Mouse (Mus musculus) neural tube, embryonic 14.5 days (tissue): ENCODE measurements around the gene Chn1. TPM values are rescaled to one million over a fixed set of nuclear protein-coding genes. Genes with fewer than 3 reads are reported as not detected.

Experiments used
- polyA plus RNA-seq: library from polyadenylated mRNA; unstranded; fragments of >200 nt; fragmentation: Nextera tagmentation; extraction: Ambion mirVana; gene quantifications from 2 replicates; pipeline ENCODE4 v1.2.1, GENCODE M21; 2014

Gene Chn1
- polyA plus RNA-seq, 1 experiment from 2014 or later = 124 TPM

Other genes starting within 250 kb of the Chn1 start
- gene Wipf1, start 245.6 kb downstream of the Chn1 start, polyA plus RNA-seq = 1.9 and 3.7 TPM in 2 replicates
- 0.19 and 0.27 TPM in 2 replicates for gene Chrna1, start 195.0 kb downstream of the Chn1 start, polyA plus RNA-seq
- gene Atf2, start 117.3 kb upstream of the Chn1 start, polyA plus RNA-seq = 117 and 130 TPM in 2 replicates
- gene Atp5g3, start 136.0 kb upstream of the Chn1 start, polyA plus RNA-seq = 1,130 and 1,252 TPM in 2 replicates